Mouse (Mus musculus) embryonic fibroblast, embryonic 13.5 days (primary cell): ENCODE data around the gene Nsg1. TPM values are rescaled to one million over a fixed set of nuclear protein-coding genes. Genes with fewer than 3 reads are reported as not detected.

ENCODE experiments used
- H3K27ac ChIP-seq: 2 replicates; pipeline ENCODE4 v1.5.1; 2012; ENCODE audit warnings: low read length, control low read depth, inconsistent platforms; ENCODE audit not compliant: insufficient read depth
- H3K4me1 ChIP-seq: 2 replicates; pipeline ENCODE4 v1.6.1; 2011; ENCODE audit warnings: low read length; ENCODE audit not compliant: control insufficient read depth, insufficient read depth
- H3K4me3 ChIP-seq: 2 replicates; pipeline ENCODE4 v1.5.1; 2011; ENCODE audit warnings: mild to moderate bottlenecking, control low read depth, low read length; ENCODE audit not compliant: insufficient read depth
- CTCF ChIP-seq: IDR thresholded peaks from 2 replicates; pipeline ENCODE4 v1.5.1; 2011; ENCODE audit warnings: mild to moderate bottlenecking, control low read depth, low read length, moderate library complexity, borderline replicate concordance; ENCODE audit not compliant: insufficient read depth
- POLR2A ChIP-seq: IDR thresholded peaks from 2 replicates; pipeline ENCODE4 v1.6.1; 2011; ENCODE audit warnings: low read depth, mild to moderate bottlenecking, control low read depth, low read length, moderate library complexity
- polyA plus RNA-seq: library from polyadenylated mRNA; stranded (reverse); fragments of >200 nt; gene quantifications from 2 replicates; pipeline ENCODE4 v1.2.4, GENCODE M21; 2011; ENCODE audit warnings: low read depth; ENCODE audit not compliant: missing spikeins, insufficient read length

The Nsg1 gene
- polyA plus RNA-seq, 1 experiment = 69.4 TPM

GRCm38 (mm10) chr5:38146524-38146923 is 13.2 kb downstream of the Nsg1 start:
- no peak overlapping the region for H3K4me3 ChIP-seq
- no peak for TF ChIP-seq POLR2A
- TF ChIP-seq CTCF = no peak
- no peak overlapping the region for H3K27ac ChIP-seq
- H3K4me1 ChIP-seq = peaks cover 10% of the 10 kb centered on the region

GRCm38 (mm10) chr5:38140893-38141292 is 18.8 kb downstream of the Nsg1 start:
- TF ChIP-seq CTCF = no peak
- TF ChIP-seq POLR2A = no peak
- Histone ChIP-seq H3K4me1 (no peaks in the 10 kb centered on the region), H3K27ac (no peak overlapping the region), H3K4me3 (no peak overlapping the region)

GRCm38 (mm10) chr5:38137163-38137562 is 22.5 kb downstream of the Nsg1 start:
- no peak overlapping the region for H3K27ac ChIP-seq

GRCm38 (mm10) chr5:38136247-38136646 is 23.5 kb downstream of the Nsg1 start:
- Histone ChIP-seq H3K4me1 (no peaks in the 10 kb centered on the region), H3K4me3 (no peak overlapping the region), H3K27ac (no peak overlapping the region)
- TF ChIP-seq POLR2A (no peak), CTCF (no peak)

More at GRCm38 (mm10) chr5:38137163-38137562, 22.5 kb downstream of the Nsg1 start:
- TF ChIP-seq POLR2A (no peak), CTCF (no peak)
- no peak overlapping the region for H3K4me3 ChIP-seq
- H3K4me1 ChIP-seq = no peaks in the 10 kb centered on the region

GRCm38 (mm10) chr5:38129339-38129738 is 30.4 kb downstream of the Nsg1 start:
- H3K27ac ChIP-seq = no peak overlapping the region
- H3K4me3 ChIP-seq = no peak overlapping the region
- no peaks in the 10 kb centered on the region for H3K4me1 ChIP-seq
- no peak for TF ChIP-seq POLR2A
- TF ChIP-seq CTCF = no peak

- Histone ChIP-seq H3K27ac (no peak overlapping the region), H3K4me3 (no peak overlapping the region), H3K4me1 (no peaks in the 10 kb centered on the region)
- TF ChIP-seq POLR2A = no peak
- TF ChIP-seq CTCF = no peak
Measured at GRCm38 (mm10) chr5:38126519-38127306, 33.0 kb downstream of the Nsg1 start.

- H3K27ac ChIP-seq = no peak overlapping the region
- peaks cover 6% of the 10 kb centered on the region; the same call in 1 of the 2 replicates for H3K4me1 ChIP-seq
- TF ChIP-seq CTCF (no peak), POLR2A (no peak)
- H3K4me3 ChIP-seq = no peak overlapping the region
Measured at GRCm38 (mm10) chr5:38121699-38122098, 38.0 kb downstream of the Nsg1 start.

- no peak overlapping the region for H3K4me3 ChIP-seq
- no peak for TF ChIP-seq POLR2A
- no peak for TF ChIP-seq CTCF
- H3K4me1 ChIP-seq = peaks cover 6% of the 10 kb centered on the region; the same call in 1 of the 2 replicates
- peak overlapping the region; percentile 31; the same call in 1 of the 2 replicates for H3K27ac ChIP-seq
Measured at GRCm38 (mm10) chr5:38119268-38119667, 40.4 kb downstream of the Nsg1 start.

GRCm38 (mm10) chr5:38117056-38117455 is 42.7 kb downstream of the Nsg1 start:
- no peak for TF ChIP-seq CTCF
- no peak for TF ChIP-seq POLR2A
- Histone ChIP-seq H3K27ac (no peak overlapping the region), H3K4me1 (peaks cover 6% of the 10 kb centered on the region; the same call in 1 of the 2 replicates), H3K4me3 (no peak overlapping the region)

- no peak for TF ChIP-seq CTCF
- no peak for TF ChIP-seq POLR2A
- H3K4me3 ChIP-seq = no peak overlapping the region
- H3K27ac ChIP-seq = no peak overlapping the region
- H3K4me1 ChIP-seq = peaks cover 6% of the 10 kb centered on the region; the same call in 1 of the 2 replicates
Measured at GRCm38 (mm10) chr5:38114526-38114925, 45.2 kb downstream of the Nsg1 start.

GRCm38 (mm10) chr5:38106807-38107206 is 52.9 kb downstream of the Nsg1 start:
- no peaks in the 10 kb centered on the region for H3K4me1 ChIP-seq
- no peak overlapping the region for H3K4me3 ChIP-seq
- TF ChIP-seq CTCF = no peak
- TF ChIP-seq POLR2A = no peak
- no peak overlapping the region for H3K27ac ChIP-seq
